Mouse (Mus musculus) intestine, postnatal 0 days (tissue): Measurements from ENCODE around the gene Gm47996. TPM values are rescaled to one million over a fixed set of nuclear protein-coding genes. Genes with fewer than 3 reads are reported as not detected.
"Not testable (repeated sequence)": the region's sequence is repeated elsewhere in the genome, so short reads cannot be mapped to it uniquely, and the experiment has no call there.

Experiments used
- ATAC-seq: fragments of 200-750 bp; cut with Nextera tagmentation; 2 replicates; pipeline ENCODE4 v1.8.0; 2017; ENCODE audit warnings: mild to moderate bottlenecking, moderate TSS enrichment, moderate library complexity
- H3K27ac ChIP-seq: fragments of 300-500 bp; sonication (generic); 2 replicates; pipeline ENCODE4 v1.5.1; 2014; ENCODE audit warnings: mild to moderate bottlenecking, low read depth, low read length, moderate library complexity
- H3K27me3 ChIP-seq: fragments of 300-500 bp; sonication (generic); replicated peaks from 2 replicates; pipeline ENCODE4 v1.6.1; 2014; ENCODE audit warnings: low read length, mixed read lengths; ENCODE audit not compliant: control insufficient read depth, insufficient read depth
- H3K36me3 ChIP-seq: fragments of 300-500 bp; sonication (generic); 2 replicates; pipeline ENCODE4 v1.6.1; 2014; ENCODE audit warnings: mild to moderate bottlenecking, moderate library complexity; ENCODE audit not compliant: control insufficient read depth, insufficient read depth
- H3K4me1 ChIP-seq: fragments of 300-500 bp; sonication (generic); replicated peaks from 2 replicates; pipeline ENCODE4 v1.6.1; 2014; ENCODE audit warnings: antibody characterized with exemption, low read length, mixed read lengths; ENCODE audit not compliant: control insufficient read depth, insufficient read depth
- H3K4me2 ChIP-seq: fragments of 300-500 bp; sonication (generic); replicated peaks from 2 replicates; pipeline ENCODE4 v1.6.1; 2014; ENCODE audit warnings: low read depth, mild to moderate bottlenecking, moderate library complexity
- H3K4me3 ChIP-seq: fragments of 300-500 bp; sonication (generic); 2 replicates; pipeline ENCODE4 v1.5.1; 2014; ENCODE audit warnings: low read depth, low read length
- H3K9ac ChIP-seq: fragments of 300-500 bp; sonication (generic); 2 replicates; pipeline ENCODE4 v1.6.1; 2014; ENCODE audit warnings: mild to moderate bottlenecking, low read depth, low read length
- H3K9me3 ChIP-seq: fragments of 300-500 bp; sonication (generic); 2 replicates; pipeline ENCODE4 v1.6.1; 2016; ENCODE audit warnings: mixed run types; ENCODE audit not compliant: control insufficient read depth
- CTCF ChIP-seq: sonication (generic); IDR thresholded peaks from 2 replicates; pipeline ENCODE4 v1.5.1; 2016; ENCODE audit warnings: low read depth, mild to moderate bottlenecking, control low read depth, antibody characterized with exemption, moderate library complexity
- WGBS: fragments of 180-500 bp; shearing (Covaris S2); extraction: QIAGEN DNeasy Blood & Tissue Kit; methylation state at CpG from one replicate; pipeline ENCODE4 v1.1.7; 2014; 5-methylcytosine and 5-hydroxymethylcytosine counted together
- polyA plus RNA-seq: library from polyadenylated mRNA; unstranded; fragments of >200 nt; fragmentation: Nextera tagmentation; extraction: Ambion mirVana; gene quantifications from 2 replicates; pipeline ENCODE4 v1.2.1, GENCODE M21; 2015

Gene Gm47996
- polyA plus RNA-seq, 1 experiment from 2014 or later = not detected

DNA sequence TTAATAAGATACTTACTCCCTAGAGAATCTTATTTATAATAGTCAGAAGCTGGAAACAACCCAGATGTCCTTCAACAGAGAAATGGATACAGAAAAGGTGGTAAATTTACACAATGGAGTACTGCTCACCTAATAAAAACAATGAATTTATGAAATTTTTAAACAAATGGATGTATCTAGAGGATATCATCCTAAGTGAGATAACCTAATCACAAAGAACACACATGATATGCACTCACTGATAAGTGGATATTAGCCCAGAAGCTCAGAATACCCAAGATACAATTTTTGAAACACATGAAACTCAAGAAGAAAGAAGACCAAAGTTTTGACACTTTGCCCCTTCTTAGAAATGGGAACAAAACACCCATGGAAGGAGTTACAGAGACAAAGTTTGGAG lies 987 bp upstream of the Gm47996 start:
- not testable (repeated sequence) for H3K27me3 ChIP-seq, H3K9me3 ChIP-seq, H3K36me3 ChIP-seq, H3K9ac ChIP-seq, H3K4me3 ChIP-seq, H3K4me2 ChIP-seq, H3K27ac ChIP-seq, H3K4me1 ChIP-seq, ATAC-seq

DNA sequence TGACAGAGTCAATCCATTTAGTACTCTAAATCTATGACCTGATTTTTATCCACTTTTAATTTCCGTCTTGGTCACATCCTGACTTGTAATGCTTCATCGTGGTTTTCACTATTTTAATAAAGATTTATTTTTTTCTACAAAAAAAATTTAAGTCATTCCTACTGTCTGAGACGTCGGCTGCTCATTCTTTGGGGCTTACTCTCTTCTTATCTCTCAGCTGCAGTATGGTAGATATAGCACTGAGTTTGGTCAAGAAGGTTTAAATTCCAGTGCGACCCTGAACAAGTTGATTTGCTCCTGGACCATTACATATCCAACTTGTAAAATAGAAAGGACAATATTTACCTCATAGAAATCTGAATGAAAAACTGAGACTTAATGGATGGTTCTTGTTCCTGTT lies 1.7 kb downstream of the Gm47996 start:
- not testable (repeated sequence) for H3K9ac ChIP-seq, H3K4me1 ChIP-seq, ATAC-seq, H3K9me3 ChIP-seq, H3K4me2 ChIP-seq, H3K27me3 ChIP-seq, H3K4me3 ChIP-seq, H3K27ac ChIP-seq, H3K36me3 ChIP-seq
- WGBS = 85% methylated on average over 5 of the region's 5 CpGs

DNA sequence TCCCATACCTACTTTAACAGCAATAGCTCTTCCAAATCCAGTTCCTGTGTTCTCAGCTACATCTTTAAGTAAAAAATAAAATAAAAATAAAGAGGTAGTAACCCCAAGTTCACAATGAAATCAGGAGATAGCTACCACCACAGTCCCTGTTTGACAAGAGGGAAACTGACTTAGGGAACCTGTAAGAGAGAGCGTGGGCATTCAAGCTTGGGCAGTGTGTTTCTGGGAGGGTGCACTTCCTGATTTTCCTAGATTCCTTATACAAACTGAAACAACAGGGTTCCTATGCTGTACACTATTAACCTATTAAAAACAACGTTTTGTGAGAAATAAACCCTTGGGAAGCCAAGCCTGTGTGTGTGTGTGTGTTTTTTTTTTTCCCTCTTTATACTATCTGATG lies 4.9 kb downstream of the Gm47996 start:
- 61% methylated on average over 2 of the region's 2 CpGs for WGBS
- no peaks in the 10 kb centered on the region for H3K9me3 ChIP-seq
- H3K9ac ChIP-seq = no peak overlapping the region
- ATAC-seq = no peak
- no peaks in the 10 kb centered on the region for H3K36me3 ChIP-seq
- no peak overlapping the region for H3K4me2 ChIP-seq
- no peaks in the 10 kb centered on the region for H3K27me3 ChIP-seq
- H3K27ac ChIP-seq = no peak overlapping the region
- peaks cover 3% of the 10 kb centered on the region; the same call in 1 of the 2 replicates for H3K4me1 ChIP-seq
- no peak overlapping the region for H3K4me3 ChIP-seq
- no peak for TF ChIP-seq CTCF

- no peak for TF ChIP-seq CTCF
Measured at GRCm38 (mm10) chr1:151215985-151216384, 6.1 kb downstream of the Gm47996 start.

DNA sequence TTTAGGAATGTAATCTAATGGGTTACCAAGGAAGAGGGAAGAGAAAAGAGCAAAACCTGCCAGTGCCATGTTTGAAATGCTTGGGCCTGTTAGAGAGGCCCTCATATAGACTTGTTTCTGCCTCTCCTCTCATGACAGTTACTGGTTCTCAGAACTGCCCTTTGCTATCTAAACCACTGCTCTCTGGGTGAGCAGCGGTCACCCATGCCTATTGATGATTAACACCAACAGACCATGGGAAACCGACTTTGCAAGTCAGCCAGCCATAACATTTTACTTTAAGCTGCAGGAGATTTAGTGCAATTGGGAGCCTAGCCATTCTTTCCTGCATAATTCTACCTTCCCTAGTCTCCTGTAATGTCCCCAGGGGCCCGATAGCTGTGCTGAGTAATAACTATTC lies 6.5 kb downstream of the Gm47996 start:
- no peak overlapping the region; the same call in none of the 2 replicates for H3K27ac ChIP-seq
- H3K4me2 ChIP-seq = peak overlapping the region; percentile 9; the same call in 1 of the 2 replicates
- no peaks in the 10 kb centered on the region for H3K36me3 ChIP-seq
- ATAC-seq = 0 out of 2 replicates have a peak, but pooled peaks have one; percentile 25
- WGBS = 40% methylated on average over 3 of the region's 3 CpGs
- no peak overlapping the region for H3K9ac ChIP-seq
- no peak for TF ChIP-seq CTCF
- H3K4me1 ChIP-seq = peaks cover 3% of the 10 kb centered on the region; the same call in 1 of the 2 replicates
- H3K4me3 ChIP-seq = no peak overlapping the region
- H3K9me3 ChIP-seq = no peaks in the 10 kb centered on the region
- H3K27me3 ChIP-seq = no peaks in the 10 kb centered on the region

More at GRCm38 (mm10) chr1:151215985-151216384, 6.1 kb downstream of the Gm47996 start:
- no peak overlapping the region for H3K9ac ChIP-seq
- no peak overlapping the region; the same call in 1 of the 2 replicates for H3K27ac ChIP-seq
- peak; percentile 54; the same call in 1 of the 2 replicates for ATAC-seq
- H3K4me1 ChIP-seq = peaks cover 3% of the 10 kb centered on the region; the same call in 1 of the 2 replicates
- no peaks in the 10 kb centered on the region for H3K9me3 ChIP-seq
- no peak overlapping the region for H3K4me3 ChIP-seq
- peak overlapping the region; percentile 9; the same call in 1 of the 2 replicates for H3K4me2 ChIP-seq
- no peaks in the 10 kb centered on the region for H3K27me3 ChIP-seq
- H3K36me3 ChIP-seq = no peaks in the 10 kb centered on the region
- WGBS = 26% methylated on average over 1 of the region's 1 CpGs

GRCm38 (mm10) chr1:151219045-151219444 lies 9.1 kb downstream of the Gm47996 start:
- no peak overlapping the region for H3K4me3 ChIP-seq
- no peak for ATAC-seq
- WGBS = 90% methylated on average over 5 of the region's 5 CpGs

DNA sequence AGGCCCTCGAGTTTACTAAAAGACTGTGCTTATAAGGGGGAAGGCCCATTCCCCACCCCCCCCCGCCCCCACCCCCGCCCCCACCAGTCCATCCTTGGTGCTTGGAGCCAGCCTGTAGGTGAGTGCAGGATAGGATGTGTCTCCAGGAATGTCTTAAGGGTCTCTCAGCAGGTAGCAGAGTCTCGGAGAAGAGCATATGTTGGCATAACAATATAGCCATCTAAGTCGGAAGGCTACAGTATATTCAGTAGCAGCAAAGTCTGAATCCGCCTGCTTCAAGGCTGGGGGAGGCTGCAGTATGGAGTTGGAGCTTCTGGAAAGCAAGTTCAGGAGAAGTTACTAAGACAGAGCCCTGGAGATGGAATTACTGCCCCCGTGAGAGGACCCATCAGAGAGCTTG lies 10.2 kb downstream of the Gm47996 start:
- Histone ChIP-seq H3K36me3 (no peaks in the 10 kb centered on the region), H3K9ac (no peak overlapping the region), H3K27me3 (no peaks in the 10 kb centered on the region), H3K4me2 (no peak overlapping the region), H3K4me1 (peaks cover 3% of the 10 kb centered on the region; the same call in 1 of the 2 replicates), H3K4me3 (no peak overlapping the region), H3K27ac (no peak overlapping the region), H3K9me3 (no peaks in the 10 kb centered on the region)
- TF ChIP-seq CTCF = no peak
- WGBS = 77% methylated on average over 7 of the region's 7 CpGs
- no peak for ATAC-seq

More at GRCm38 (mm10) chr1:151219045-151219444, 9.1 kb downstream of the Gm47996 start:
- Histone ChIP-seq H3K27me3 (no peaks in the 10 kb centered on the region), H3K36me3 (no peaks in the 10 kb centered on the region), H3K27ac (no peak overlapping the region), H3K4me1 (peaks cover 3% of the 10 kb centered on the region; the same call in 1 of the 2 replicates), H3K9ac (no peak overlapping the region), H3K4me2 (no peak overlapping the region), H3K9me3 (no peaks in the 10 kb centered on the region)
- TF ChIP-seq CTCF = no peak
